28 mouse cellular contexts compared by ENCODE assay signal in genomic region chr13:28433445-28433844, GRCm38 (mm10).
DNase-seq lines count a peak whose midpoint lies in the region; ATAC-seq and TF ChIP-seq lines count a peak whose summit lies in the region.
"Had no signal": no experiment of that assay in that cellular context is flagged by ENCODE, and none has a peak within 500 bp of the region (broad histone marks: within the 10 kb centered on the region; RNA-seq: fewer than 3 reads in every experiment).

No protein-coding gene starts in this region.

- no peaks in the 10 kb centered on the region; the same call in 1 of the 2 replicates for H3K4me1 ChIP-seq in liver, embryonic 13.5 days (replicated peaks)
- no peaks in the 10 kb centered on the region for H3K4me1 ChIP-seq in liver, postnatal 0 days (ENCODE audit: insufficient read depth)
- H3K4me1 ChIP-seq in midbrain, embryonic 14.5 days (ENCODE audit: control insufficient read depth, insufficient read depth, low read length): no peaks in the 10 kb centered on the region
- H3K4me1 ChIP-seq: embryonic facial prominence, embryonic 12.5 days; embryonic facial prominence, embryonic 15.5 days; heart, embryonic 12.5 days; heart, embryonic 15.5 days had no signal

- H3K9ac ChIP-seq in liver, embryonic 13.5 days: no peak overlapping the region
- no peak overlapping the region for H3K9ac ChIP-seq in liver, postnatal 0 days (replicated peaks)
- H3K9ac ChIP-seq in midbrain, embryonic 14.5 days (replicated peaks; ENCODE audit: low read length): no peak overlapping the region
- H3K9ac ChIP-seq: embryonic facial prominence, embryonic 12.5 days; embryonic facial prominence, embryonic 15.5 days; heart, embryonic 12.5 days; heart, embryonic 15.5 days; hindbrain, embryonic 14.5 days had no signal

- no peak for DNase-seq in liver, embryonic 13.5 days
- DNase-seq in liver, postnatal 0 days: no peak
- no peak for DNase-seq in kidney, postnatal 25 days
- no peak for DNase-seq in midbrain, embryonic 14.5 days
- no peak for DNase-seq in spleen, adult 18-20 months
- DNase-seq: adrenal gland, postnatal 10 days; adrenal gland, postnatal 36 days; B cell, adult 2 months; cerebellum, adult 11 months; cerebellum, adult 2 months; cerebellum, adult 9-11 months; cerebellum, postnatal 36 days; gastrocnemius, postnatal 25 days; heart, adult 18-20 months; heart, postnatal 10 days; heart, postnatal 4 days had no signal

- ATAC-seq in common myeloid progenitor, adult 5-6 weeks (replicated peaks; ENCODE audit: low read depth, poor library complexity, severe bottlenecking): peak; percentile 82
- ATAC-seq in liver, embryonic 13.5 days (ENCODE audit: low read depth): peak; percentile 65
- ATAC-seq in liver, postnatal 0 days: peak; percentile 23; the same call in 1 of the 2 replicates
- ATAC-seq in midbrain, embryonic 14.5 days (ENCODE audit: low FRiP score, low TSS enrichment): no peak
- ATAC-seq: forebrain, embryonic 14.5 days; hindbrain, postnatal 0 days; inflammation-experienced regulatory T-cells, adult 6 months; Patski had no signal

- H3K36me3 ChIP-seq in liver, embryonic 13.5 days: no peaks in the 10 kb centered on the region
- H3K36me3 ChIP-seq in liver, postnatal 0 days (replicated peaks; ENCODE audit: insufficient read depth, low read length): no peaks in the 10 kb centered on the region
- H3K36me3 ChIP-seq in midbrain, embryonic 14.5 days (ENCODE audit: control insufficient read depth, insufficient read depth, low read length): no peaks in the 10 kb centered on the region
- H3K36me3 ChIP-seq: embryonic facial prominence, embryonic 12.5 days; embryonic facial prominence, embryonic 15.5 days; G1E; heart, embryonic 12.5 days; heart, embryonic 15.5 days had no signal

- 21% methylated on average over 2 of the region's 2 CpGs for WGBS in liver, embryonic 13.5 days (ENCODE audit: insufficient replicate concordance)
- 35% methylated on average over 2 of the region's 2 CpGs for WGBS in liver, postnatal 0 days (ENCODE audit: insufficient replicate concordance)
- WGBS in midbrain, embryonic 14.5 days: 80% methylated on average over 2 of the region's 2 CpGs

- TF ChIP-seq EP300 in liver, postnatal 0 days (IDR thresholded peaks at IDR 0.05; ENCODE audit: low read depth): no peak

- no peak for TF ChIP-seq CTCF in liver, postnatal 0 days (IDR thresholded peaks at IDR 0.05; ENCODE audit: low read depth)

- H3K4me2 ChIP-seq in liver, embryonic 13.5 days: no peak overlapping the region
- no peak overlapping the region for H3K4me2 ChIP-seq in liver, postnatal 0 days (ENCODE audit: low read depth, low read length)
- H3K4me2 ChIP-seq in midbrain, embryonic 14.5 days (ENCODE audit: low read length): no peak overlapping the region
- H3K4me2 ChIP-seq: embryonic facial prominence, embryonic 12.5 days; embryonic facial prominence, embryonic 15.5 days; heart, embryonic 12.5 days; heart, embryonic 15.5 days; hindbrain, embryonic 14.5 days had no signal

- no peaks in the 10 kb centered on the region for H3K27me3 ChIP-seq in liver, embryonic 13.5 days
- H3K27me3 ChIP-seq in liver, postnatal 0 days (ENCODE audit: insufficient read depth, low read length): peaks cover 5% of the 10 kb centered on the region; the same call in 1 of the 2 replicates
- no peaks in the 10 kb centered on the region for H3K27me3 ChIP-seq in midbrain, embryonic 14.5 days (ENCODE audit: control insufficient read depth, insufficient read depth, low read length)
- H3K27me3 ChIP-seq: CH12.LX; embryonic facial prominence, embryonic 12.5 days; embryonic facial prominence, embryonic 15.5 days; heart, embryonic 12.5 days; heart, embryonic 15.5 days; Patski had no signal

- H3K27ac ChIP-seq in liver, embryonic 13.5 days: no peak overlapping the region
- no peak overlapping the region for H3K27ac ChIP-seq in liver, postnatal 0 days (ENCODE audit: low read depth)
- no peak overlapping the region for H3K27ac ChIP-seq in midbrain, embryonic 14.5 days (replicated peaks; ENCODE audit: low read depth, low read length)
- H3K27ac ChIP-seq: embryonic facial prominence, embryonic 12.5 days; embryonic facial prominence, embryonic 15.5 days; heart, embryonic 15.5 days; hindbrain, embryonic 14.5 days; hindbrain, postnatal 0 days had no signal

- no peak overlapping the region for H3K4me3 ChIP-seq in liver, embryonic 13.5 days (replicated peaks)
- H3K4me3 ChIP-seq in liver, postnatal 0 days (ENCODE audit: low read depth, low read length): no peak overlapping the region
- H3K4me3 ChIP-seq in midbrain, embryonic 14.5 days (replicated peaks; ENCODE audit: low read depth, low read length): no peak overlapping the region
- H3K4me3 ChIP-seq: embryonic facial prominence, embryonic 12.5 days; embryonic facial prominence, embryonic 15.5 days; heart, embryonic 12.5 days; heart, embryonic 15.5 days had no signal

- H3K9me3 ChIP-seq in liver, embryonic 13.5 days (replicated peaks): no peaks in the 10 kb centered on the region
- no peaks in the 10 kb centered on the region for H3K9me3 ChIP-seq in liver, postnatal 0 days (ENCODE audit: low read length)
- no peaks in the 10 kb centered on the region for H3K9me3 ChIP-seq in midbrain, embryonic 14.5 days (ENCODE audit: control insufficient read depth, low read length)
- H3K9me3 ChIP-seq: embryonic facial prominence, embryonic 12.5 days; embryonic facial prominence, embryonic 15.5 days; G1E; heart, embryonic 12.5 days; heart, embryonic 15.5 days had no signal
